Mouse (Mus musculus) ES-E14 (cell line): Measurements from ENCODE around the gene Snrnp70. TPM values are rescaled to one million over a fixed set of nuclear protein-coding genes. Genes with fewer than 3 reads are reported as not detected.

Source experiments
- DNase-seq: peaks from one replicate; pipeline ENCODE4 v3.0.0-alpha.2; 2013; ENCODE audit warnings: low read depth, low spot score
- H3K27ac ChIP-seq: 2 replicates; pipeline ENCODE4 v1.5.1; 2012; ENCODE audit warnings: low read depth, mild to moderate bottlenecking, low read length, moderate library complexity, mixed read lengths; ENCODE audit not compliant: poor library complexity, insufficient read depth, severe bottlenecking
- H3K36me3 ChIP-seq: 2 replicates; pipeline ENCODE4 v1.6.1; 2012; ENCODE audit warnings: mild to moderate bottlenecking, low read length, moderate library complexity, mixed read lengths; ENCODE audit not compliant: control insufficient read depth, poor library complexity, insufficient read depth, severe bottlenecking
- H3K4me1 ChIP-seq, 2 experiments: fragments of 150-350 bp in 1 of 2; sonication (generic) in 1 of 2; 2 replicates each; pipeline ENCODE4 v1.6.1; 2012; ENCODE audit warnings: low read length in 2 of 2, mild to moderate bottlenecking in 1 of 2, mixed read lengths in 1 of 2; ENCODE audit not compliant: control insufficient read depth in 2 of 2, insufficient read depth in 2 of 2, poor library complexity in 1 of 2
- H3K4me3 ChIP-seq, 2 experiments: fragments of 150-350 bp in 1 of 2; sonication (generic) in 1 of 2; 2 replicates each; pipeline ENCODE4 v1.5.1; 2012; ENCODE audit warnings: low read length in 2 of 2, low read depth in 1 of 2, mild to moderate bottlenecking in 1 of 2, mixed read lengths in 1 of 2; ENCODE audit not compliant: insufficient read depth in 1 of 2, poor library complexity in 1 of 2, severe bottlenecking in 1 of 2
- H3K9ac ChIP-seq: 2 replicates; pipeline ENCODE4 v1.6.1; 2012; ENCODE audit warnings: low read depth, mild to moderate bottlenecking, low read length, mixed read lengths; ENCODE audit not compliant: poor library complexity, insufficient read depth, severe bottlenecking
- H3K9me3 ChIP-seq: fragments of 150-350 bp; sonication (generic); 2 replicates; pipeline ENCODE4 v1.6.1; 2012; ENCODE audit warnings: low read depth, mild to moderate bottlenecking, low read length; ENCODE audit not compliant: control insufficient read depth, insufficient read depth
- CHD2 ChIP-seq: IDR thresholded peaks from 2 replicates; pipeline ENCODE4 v1.6.1; 2014; ENCODE audit warnings: mild to moderate bottlenecking, low read depth, low read length, inconsistent platforms
- HCFC1 ChIP-seq: IDR thresholded peaks from 2 replicates; pipeline ENCODE4 v1.6.1; 2012; ENCODE audit warnings: low read length, inconsistent platforms, borderline replicate concordance; ENCODE audit not compliant: insufficient read depth
- MAFK ChIP-seq: IDR thresholded peaks from 2 replicates; pipeline ENCODE4 v1.6.1; 2014; ENCODE audit warnings: mild to moderate bottlenecking, low read depth, low read length, inconsistent platforms; ENCODE audit not compliant: insufficient read depth
- ZC3H11A ChIP-seq: IDR thresholded peaks from 2 replicates; pipeline ENCODE4 v1.6.1; 2012; ENCODE audit warnings: low read depth, mild to moderate bottlenecking, inconsistent platforms, low read length, borderline replicate concordance
- ZNF384 ChIP-seq: IDR thresholded peaks from 2 replicates; pipeline ENCODE4 v1.6.1; 2012; ENCODE audit warnings: low read depth, low read length, inconsistent platforms
- in situ Hi-C, 2 experiments: fragments of 600-800 bp; cut with MboI; formaldehyde crosslinking; loops; one replicate each; pipeline ENCODE4 v1.15.1; 2025; ENCODE audit warnings: low sequenced_read_pairs in 2 of 2, inconsistent platforms in 1 of 2; ENCODE audit not compliant: unreplicated experiment in 2 of 2
- total RNA-seq: library from RNA; depleted of rRNA; stranded (reverse); fragments of 300-350 nt; gene quantifications from 2 replicates; pipeline ENCODE4 v1.2.3, GENCODE M21; 2012

The Snrnp70 gene
- total RNA-seq, 1 experiment, result 303 TPM

DNA sequence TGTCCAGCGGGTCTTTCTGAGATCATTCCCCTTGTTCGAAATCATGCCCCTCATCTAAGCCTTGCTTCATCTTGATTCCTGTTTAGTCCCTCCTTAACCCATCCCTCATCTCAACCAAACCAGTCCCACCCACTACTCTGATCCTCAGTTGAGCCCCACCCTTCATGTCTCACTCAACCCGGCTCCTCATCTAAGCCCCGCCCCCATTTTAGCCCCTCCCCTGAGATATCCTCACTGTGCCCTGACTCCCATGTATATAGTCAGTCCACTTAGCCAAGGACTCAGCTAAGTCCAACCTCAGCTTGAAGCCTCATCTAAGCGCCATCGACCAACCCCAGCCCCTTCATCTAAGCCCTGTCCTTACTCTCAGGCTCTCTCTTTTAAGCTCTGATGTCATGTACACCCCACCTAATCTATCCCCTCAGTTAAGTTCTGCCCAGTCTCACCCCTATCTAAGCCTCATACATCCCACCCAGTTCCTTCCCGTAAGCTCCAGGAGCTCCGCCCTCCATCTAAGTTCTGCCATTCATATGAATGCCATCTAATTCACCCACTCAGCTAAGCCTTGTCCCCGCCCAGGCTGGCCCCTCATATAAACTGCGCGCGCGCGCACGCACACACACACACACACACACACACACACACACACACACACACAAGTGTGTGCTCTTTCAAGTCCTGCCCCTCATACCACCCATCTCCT, 40.1 kb downstream of the Snrnp70 start:
- TF ChIP-seq ZNF384, result no peak
- no peak for TF ChIP-seq MAFK
- no peak for TF ChIP-seq ZC3H11A
- no peak for TF ChIP-seq CHD2
- TF ChIP-seq HCFC1, result no peak
- in situ Hi-C loops, result no loop called here

DNA sequence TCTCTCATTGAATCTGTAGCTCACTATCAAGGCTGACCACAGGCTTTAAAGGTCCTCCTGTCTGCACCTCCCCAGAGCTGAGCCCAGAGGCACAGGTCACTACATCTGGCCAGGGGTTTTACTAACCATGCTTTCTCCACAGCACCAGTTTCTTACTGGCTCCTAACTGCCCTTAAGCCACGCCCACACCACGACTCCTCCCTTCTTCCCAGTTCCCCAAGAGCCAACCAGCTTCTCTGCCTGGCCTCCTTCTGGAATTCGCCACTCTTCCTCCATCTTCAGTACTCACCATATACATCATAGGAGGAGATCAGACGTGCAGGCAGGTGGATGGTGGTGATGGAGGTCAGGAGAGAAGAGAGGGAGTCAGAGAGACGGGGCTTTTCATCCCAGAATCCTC, 42.5 kb downstream of the Snrnp70 start:
- DNase-seq, result no peak
- TF ChIP-seq HCFC1 (no peak), ZC3H11A (no peak), CHD2 (no peak), MAFK (no peak), ZNF384 (no peak)
- Histone ChIP-seq H3K4me3 (peak overlapping the region; percentile 25 to 81; a peak in 3 of 4 replicates), H3K4me1 (peaks cover 0 to 11% of the 10 kb centered on the region in 2 experiments; a peak in 1 of 4 replicates), H3K9ac (0 out of 2 replicates have a peak overlapping the region, but pooled peaks have one; percentile 43), H3K9me3 (no peaks in the 10 kb centered on the region), H3K36me3 (peaks cover 2% of the 10 kb centered on the region; the same call in 1 of the 2 replicates), H3K27ac (no peak overlapping the region)
- in situ Hi-C loops, result no loop called here

More for the DNA sequence above, 40.1 kb downstream of the Snrnp70 start:
- H3K9ac ChIP-seq, result no peak overlapping the region
- H3K36me3 ChIP-seq, result peaks cover 2% of the 10 kb centered on the region; the same call in 1 of the 2 replicates
- DNase-seq, result no peak
- no peaks in the 10 kb centered on the region for H3K9me3 ChIP-seq
- no peak overlapping the region for H3K27ac ChIP-seq
- H3K4me1 ChIP-seq, result peaks cover 3 to 14% of the 10 kb centered on the region in 2 experiments; a peak in 2 of 4 replicates
- 0 out of 4 replicates have a peak overlapping the region, but pooled peaks of 1 of the 2 experiments have one; percentile 24 for H3K4me3 ChIP-seq

DNA sequence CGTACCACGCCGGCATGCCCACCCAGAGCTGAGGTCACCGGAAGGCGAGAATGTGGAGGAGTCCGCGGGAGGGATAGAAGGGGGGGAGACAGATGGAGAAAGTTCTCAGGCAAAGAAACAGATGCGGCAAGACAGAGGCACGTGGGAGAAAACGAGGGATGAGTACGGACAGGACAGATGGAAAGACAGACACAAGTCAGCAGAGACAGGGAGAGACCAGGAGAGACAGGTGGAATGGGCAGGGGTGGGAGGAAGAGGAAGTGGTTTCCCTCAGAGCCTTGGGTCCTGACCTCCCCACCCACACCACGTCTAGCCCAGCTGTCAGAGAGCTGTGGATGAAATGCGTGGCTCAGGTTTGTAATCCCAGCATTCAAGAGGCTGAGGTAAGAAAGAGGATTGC, 48.6 kb downstream of the Snrnp70 start:
- Histone ChIP-seq H3K36me3 (no peaks in the 10 kb centered on the region), H3K4me1 (peaks cover 2 to 13% of the 10 kb centered on the region in 2 experiments; a peak in 1 of 4 replicates), H3K27ac (no peak overlapping the region), H3K9ac (peak overlapping the region; percentile 21; the same call in 1 of the 2 replicates), H3K4me3 (peak overlapping the region; percentile 17 to 21; a peak in 2 of 4 replicates), H3K9me3 (no peaks in the 10 kb centered on the region)
- no peak for DNase-seq
- TF ChIP-seq ZNF384, result no peak
- no peak for TF ChIP-seq ZC3H11A
- TF ChIP-seq MAFK, result no peak
- TF ChIP-seq CHD2, result no peak
- TF ChIP-seq HCFC1, result no peak
- in situ Hi-C loops, result no loop called here

DNA sequence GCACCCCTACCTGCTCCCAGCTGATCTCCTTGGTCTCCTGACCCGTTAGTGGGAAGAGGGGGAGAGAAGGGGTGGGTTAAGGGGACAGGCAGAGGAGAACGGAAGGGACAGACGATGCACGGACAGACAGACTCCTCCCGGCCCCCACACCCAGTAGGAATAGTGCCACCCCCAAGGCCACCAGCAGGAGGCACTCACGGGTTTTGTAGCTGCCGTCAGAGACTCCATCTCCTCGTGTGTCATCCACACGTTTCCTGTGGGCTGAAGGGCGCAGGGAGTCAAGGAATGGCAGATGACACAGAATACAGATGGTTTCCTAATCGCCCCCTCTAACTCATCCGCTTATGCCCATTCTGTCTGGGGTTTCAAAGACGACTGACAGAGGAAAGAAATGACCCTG, 52.0 kb downstream of the Snrnp70 start:
- H3K27ac ChIP-seq, result no peak overlapping the region
- no peak for DNase-seq
- peak overlapping the region; percentile 30; the same call in 1 of the 2 replicates for H3K9ac ChIP-seq
- H3K4me1 ChIP-seq, result peaks cover 2 to 26% of the 10 kb centered on the region in 2 experiments; a peak in 3 of 4 replicates
- peak overlapping the region in 1 of 2 experiments; percentile 55; a peak in 3 of 4 replicates for H3K4me3 ChIP-seq
- in situ Hi-C loops, result no loop called here
- no peaks in the 10 kb centered on the region for H3K36me3 ChIP-seq
- no peak for TF ChIP-seq CHD2
- TF ChIP-seq ZC3H11A, result no peak
- no peak for TF ChIP-seq MAFK
- peak; percentile 53; the same call in 1 of the 2 replicates for TF ChIP-seq HCFC1
- no peaks in the 10 kb centered on the region for H3K9me3 ChIP-seq
